Mouse (Mus musculus): ENCODE measurements around the gene Lifr.

DNA sequence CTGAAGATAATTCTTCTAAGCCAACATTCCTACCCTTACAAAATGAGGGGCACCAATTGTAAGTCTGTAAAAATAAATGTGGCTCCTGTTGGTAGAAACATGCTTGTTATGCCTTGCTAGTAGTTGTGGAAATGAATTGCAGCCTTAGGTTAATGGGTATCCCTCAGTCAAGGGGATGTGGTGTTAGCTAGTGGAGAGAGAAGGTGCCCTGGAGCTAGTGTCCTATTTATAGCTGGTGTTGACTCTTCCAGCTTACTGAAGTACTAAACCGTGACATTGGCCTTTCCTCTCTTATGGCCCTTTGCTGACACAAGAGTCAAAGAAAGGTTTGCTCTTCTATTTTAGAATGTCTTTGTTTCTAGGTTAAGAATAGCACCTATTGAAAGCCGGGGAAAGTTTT is 29.9 kb upstream of the Lifr start:
- TF ChIP-seq POLR2A (IDR thresholded peaks at IDR 0.05; ENCODE audit: borderline replicate concordance, extremely low read depth, insufficient read depth, insufficient read length, poor library complexity, severe bottlenecking) (no peak), CTCF (IDR thresholded peaks at IDR 0.05; ENCODE audit: borderline replicate concordance, extremely low read depth, insufficient read depth, insufficient read length) (no peak)

All from brain, embryonic 14.5 days (tissue).